Mouse (Mus musculus) NIH3T3 (cell line): ENCODE results near the gene Klf2.
A peak's percentile ranks its signal among the peaks of the same experiment; 100 is the strongest.

Source experiments
- DNase-seq: peaks from one replicate; pipeline ENCODE4 v3.0.0-alpha.2; 2012; ENCODE audit warnings: low read depth

Gene Klf2

GRCm38 (mm10) chr8:72333429-72334143, 14.8 kb downstream of the Klf2 start:
- DNase-seq, result no peak

GRCm38 (mm10) chr8:72334144-72334641, 15.4 kb downstream of the Klf2 start:
- no peak for DNase-seq

- no peak for DNase-seq
Measured at GRCm38 (mm10) chr8:72336273-72336672, 17.4 kb downstream of the Klf2 start.

GRCm38 (mm10) chr8:72337034-72337433, 18.2 kb downstream of the Klf2 start:
- no peak for DNase-seq

GRCm38 (mm10) chr8:72342556-72343300, 23.9 kb downstream of the Klf2 start:
- DNase-seq, result no peak

GRCm38 (mm10) chr8:72343725-72344124, 24.9 kb downstream of the Klf2 start:
- DNase-seq, result no peak

- DNase-seq, result no peak
Measured at GRCm38 (mm10) chr8:72347553-72347952, 28.7 kb downstream of the Klf2 start.

- no peak for DNase-seq
Measured at GRCm38 (mm10) chr8:72348114-72348513, 29.3 kb downstream of the Klf2 start.

- no peak for DNase-seq
Measured at GRCm38 (mm10) chr8:72348956-72349355, 30.1 kb downstream of the Klf2 start.

- no peak for DNase-seq
Measured at GRCm38 (mm10) chr8:72349838-72350237, 31.0 kb downstream of the Klf2 start.

- DNase-seq, result no peak
Measured at GRCm38 (mm10) chr8:72350727-72351126, 31.9 kb downstream of the Klf2 start.

GRCm38 (mm10) chr8:72351405-72352005, 32.7 kb downstream of the Klf2 start:
- DNase-seq, result no peak

GRCm38 (mm10) chr8:72352951-72353699, 34.3 kb downstream of the Klf2 start:
- DNase-seq, result no peak

- DNase-seq, result no peak
Measured at GRCm38 (mm10) chr8:72353700-72354045, 34.8 kb downstream of the Klf2 start.

- no peak for DNase-seq
Measured at GRCm38 (mm10) chr8:72354272-72354671, 35.4 kb downstream of the Klf2 start.

- DNase-seq, result no peak
Measured at GRCm38 (mm10) chr8:72356593-72356992, 37.8 kb downstream of the Klf2 start.

GRCm38 (mm10) chr8:72360162-72360561, 41.3 kb downstream of the Klf2 start:
- DNase-seq, result no peak

- DNase-seq, result no peak
Measured at GRCm38 (mm10) chr8:72362754-72363153, 43.9 kb downstream of the Klf2 start.

- DNase-seq, result no peak
Measured at GRCm38 (mm10) chr8:72363457-72363856, 44.6 kb downstream of the Klf2 start.

- DNase-seq, result no peak
Measured at GRCm38 (mm10) chr8:72365016-72365415, 46.2 kb downstream of the Klf2 start.

GRCm38 (mm10) chr8:72365826-72366225, 47.0 kb downstream of the Klf2 start:
- peak; percentile 90 for DNase-seq

- DNase-seq, result no peak
Measured at GRCm38 (mm10) chr8:72366435-72366834, 47.6 kb downstream of the Klf2 start.
